Mouse (Mus musculus) CH12F3 (cell line): ENCODE results near the gene Tox3.

Experiments
- in situ Hi-C: fragments of 300-500 bp; cut with MboI; formaldehyde crosslinking; loops from 2 replicates; pipeline ENCODE4 v1.14.3; 2020; ENCODE audit warnings: low sequenced_read_pairs

The Tox3 gene

GRCm38 (mm10) chr8:90348178-90348925 lies at the start of gene Tox3:
Gene Tox3 (minus strand): TSS chr8:90348343.
- in situ Hi-C loops: no loop called here

GRCm38 (mm10) chr8:90392643-90393042 lies 44.5 kb upstream of the Tox3 start:
- in situ Hi-C loops: no loop called here

DNA sequence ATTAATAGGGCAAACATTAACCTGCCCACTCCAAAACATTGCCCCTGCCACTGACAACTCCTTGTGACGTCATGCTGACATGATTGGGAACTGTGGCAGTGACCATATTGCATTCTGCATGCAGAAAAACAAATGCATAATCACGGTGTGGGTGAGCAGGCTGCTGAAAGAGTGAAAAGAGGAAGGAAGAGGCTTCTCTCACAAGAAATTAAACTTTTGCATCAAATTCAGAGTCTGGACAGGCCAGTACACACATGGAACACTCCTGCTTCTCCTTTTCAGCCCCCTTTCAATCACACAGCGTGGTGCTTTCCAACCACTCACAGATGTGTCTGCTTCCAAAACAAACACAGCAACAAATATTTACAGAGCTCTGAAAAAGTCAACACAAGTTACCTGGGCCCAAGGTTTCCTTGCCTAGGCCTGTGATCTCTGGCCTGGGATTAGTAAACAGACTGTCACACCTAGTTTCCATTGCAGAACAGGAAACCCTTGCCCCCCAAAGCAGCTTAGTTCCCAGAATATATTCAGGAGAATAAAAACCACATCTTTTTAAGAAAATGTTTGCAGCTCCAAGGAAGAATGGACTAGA lies 43.4 kb upstream of the Tox3 start:
- in situ Hi-C loops: no loop called here

DNA sequence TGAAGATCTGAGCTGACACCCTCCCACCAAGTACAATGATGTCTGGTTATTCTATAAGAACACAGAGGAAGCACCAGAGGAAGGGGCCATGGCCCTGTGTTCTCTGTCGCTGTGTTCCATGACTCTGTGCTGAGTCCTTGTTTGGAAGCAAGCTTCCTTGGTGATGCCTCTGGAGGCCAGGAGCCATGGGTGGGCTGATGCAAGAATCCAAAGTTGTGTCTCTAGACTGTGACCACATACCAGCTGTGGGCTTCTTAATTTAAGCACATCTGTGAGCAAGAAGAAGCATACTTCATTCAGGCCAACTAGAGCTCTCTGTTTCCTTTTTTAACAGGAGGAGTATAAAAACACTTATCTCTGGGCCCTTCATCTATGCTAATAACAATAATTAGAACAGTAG lies 42.7 kb upstream of the Tox3 start:
- in situ Hi-C loops: no loop called here

DNA sequence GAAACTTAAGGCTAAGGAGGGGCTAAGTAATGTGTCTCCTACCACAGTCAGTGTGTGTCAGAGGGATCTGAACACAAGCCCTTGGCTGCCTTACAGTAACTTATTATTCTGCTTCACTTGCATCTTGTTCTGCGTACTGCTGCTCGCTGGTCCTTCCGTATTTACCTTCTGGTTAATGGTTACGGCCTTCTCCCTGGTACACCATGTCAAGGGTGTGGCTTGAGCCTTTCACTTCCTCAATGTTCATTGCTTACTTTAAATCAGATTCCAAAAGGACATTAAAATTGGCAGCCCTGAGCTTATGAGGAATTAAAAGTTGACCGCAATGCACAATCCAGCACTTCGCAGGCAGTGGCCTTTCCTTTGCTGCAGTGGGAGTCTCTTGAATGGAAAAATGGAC lies 30.9 kb upstream of the Tox3 start:
- in situ Hi-C loops: no loop called here

- in situ Hi-C loops: no loop called here
These were observed 29.9 kb upstream of the Tox3 start for GRCm38 (mm10) chr8:90378036-90378435.

- in situ Hi-C loops: no loop called here
These were observed 23.6 kb upstream of the Tox3 start for GRCm38 (mm10) chr8:90371611-90372222.

DNA sequence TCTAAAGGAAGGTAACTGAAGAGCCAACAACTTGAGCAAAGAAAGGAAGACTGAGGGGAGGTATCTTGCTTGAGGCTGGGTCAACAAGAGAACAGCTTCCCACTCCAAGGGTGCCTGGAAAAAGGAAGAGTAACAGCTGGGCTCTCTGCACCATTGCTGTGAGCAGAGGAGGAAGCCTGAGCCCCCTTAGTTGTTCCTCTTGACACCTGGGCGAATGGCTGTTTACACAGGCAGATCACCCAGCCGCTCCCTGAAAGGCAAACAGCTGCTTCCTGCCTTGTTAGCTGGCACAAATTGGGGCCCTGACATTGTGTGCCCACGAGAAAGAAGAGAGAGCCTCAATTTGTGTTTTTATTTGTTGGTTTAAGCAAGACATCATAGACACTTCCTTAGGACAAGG lies 21.7 kb upstream of the Tox3 start:
- in situ Hi-C loops: no loop called here

- in situ Hi-C loops: no loop called here
These were observed 8.6 kb upstream of the Tox3 start for GRCm38 (mm10) chr8:90356729-90357128.

GRCm38 (mm10) chr8:90354782-90355181 lies 6.6 kb upstream of the Tox3 start:
- in situ Hi-C loops: no loop called here

DNA sequence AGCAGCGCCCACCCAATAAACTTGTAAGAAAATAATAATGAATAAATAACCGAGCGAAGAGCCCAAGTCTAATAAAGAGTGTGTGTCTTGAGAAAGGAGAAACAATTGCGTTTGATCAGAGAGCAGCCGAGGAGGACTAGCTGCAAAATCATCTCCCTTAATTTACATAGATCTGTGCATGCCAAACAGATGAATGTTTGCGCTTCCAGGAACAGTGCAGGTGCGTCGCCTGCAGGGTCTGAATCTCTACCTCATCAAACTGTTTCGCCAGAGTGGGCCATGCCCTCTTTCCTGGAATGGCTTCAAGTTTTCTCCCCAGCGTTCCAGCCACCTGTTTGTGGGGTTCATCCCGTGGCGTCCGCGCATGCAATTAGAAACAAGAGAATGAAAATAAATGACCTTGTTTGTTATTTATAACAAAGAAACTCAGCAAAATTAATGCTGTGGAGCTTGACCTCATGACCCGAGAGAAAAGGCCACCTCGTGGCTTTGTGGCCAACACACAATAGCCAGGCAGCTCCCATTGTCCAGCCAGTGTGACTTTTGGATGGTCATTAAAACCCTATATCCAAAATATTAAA lies 5.9 kb upstream of the Tox3 start:
- in situ Hi-C loops: no loop called here

- in situ Hi-C loops: no loop called here
These were observed 5.4 kb upstream of the Tox3 start for GRCm38 (mm10) chr8:90353499-90353898.

DNA sequence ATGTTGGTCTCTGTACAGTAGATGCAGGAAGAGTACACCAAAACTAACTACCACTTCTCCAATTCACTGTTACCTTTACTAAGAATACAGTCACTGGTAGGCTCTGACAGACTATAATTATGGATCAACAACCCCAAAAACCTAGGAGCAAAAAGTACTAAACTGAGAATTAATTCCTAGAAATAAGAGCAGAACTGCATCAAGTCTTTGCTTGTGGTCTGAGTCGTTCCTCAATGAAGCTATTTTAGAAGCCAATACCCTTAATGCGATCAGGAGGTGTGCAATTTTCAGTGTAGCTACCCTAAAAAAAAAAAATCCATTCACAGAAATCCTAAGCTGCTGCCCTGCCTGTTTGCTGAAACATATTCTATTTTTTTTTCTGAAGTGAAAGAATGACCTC lies 4.8 kb upstream of the Tox3 start:
- in situ Hi-C loops: no loop called here

- in situ Hi-C loops: no loop called here
These were observed 1.8 kb upstream of the Tox3 start for GRCm38 (mm10) chr8:90349709-90350562.

DNA sequence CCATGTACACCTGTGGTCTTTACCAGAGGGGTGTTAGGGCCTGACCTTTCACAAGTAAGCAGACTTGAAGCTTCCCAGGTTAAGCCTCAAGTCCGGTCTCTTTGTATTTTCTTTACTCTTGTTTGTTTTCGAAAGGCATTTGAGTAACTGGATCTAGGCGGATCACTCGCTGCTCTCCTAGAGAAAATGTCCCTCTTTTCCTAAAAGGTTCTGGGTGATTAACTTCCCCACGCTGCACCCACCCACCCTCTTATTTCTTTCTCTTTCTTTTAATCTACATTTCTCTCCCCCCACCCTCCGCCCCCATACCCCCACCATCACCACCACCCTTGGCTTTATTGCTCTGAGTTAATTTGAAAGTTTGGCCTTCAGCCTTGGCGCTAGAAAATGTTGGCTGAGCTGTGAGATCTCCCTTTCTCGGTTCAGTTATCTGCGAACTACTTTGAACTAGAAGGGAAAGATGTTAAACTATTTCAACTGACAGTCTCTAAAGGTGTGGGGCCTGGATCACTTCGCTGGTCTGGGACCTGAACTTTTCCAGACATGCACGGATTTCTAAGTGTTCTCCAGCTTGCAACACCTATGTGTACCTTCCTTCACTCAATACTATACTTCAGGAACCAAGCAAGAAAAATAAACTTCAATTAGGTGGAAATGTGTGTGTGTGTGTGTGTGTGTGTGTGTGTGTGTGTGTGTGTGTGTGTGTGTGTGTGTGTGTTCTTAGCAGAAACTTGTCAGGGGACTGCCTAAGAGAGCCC lies 962 bp upstream of the Tox3 start:
- in situ Hi-C loops: no loop called here

GRCm38 (mm10) chr8:90347581-90348177 lies 464 bp downstream of the Tox3 start:
- in situ Hi-C loops: no loop called here

- in situ Hi-C loops: no loop called here
These were observed 1.1 kb downstream of the Tox3 start for GRCm38 (mm10) chr8:90346880-90347535.

GRCm38 (mm10) chr8:90346138-90346879 lies 1.8 kb downstream of the Tox3 start:
- in situ Hi-C loops: no loop called here
